Mouse (Mus musculus): ENCODE data around the gene Bloc1s4. TPM values are rescaled to one million over a fixed set of nuclear protein-coding genes. Genes with fewer than 3 reads are reported as not detected.

The Bloc1s4 gene
- total and polyA plus RNA-seq, 3 experiments, result 20.9 to 23.3 (median 21.2) TPM

- dilution Hi-C loops (cut with MboI; ENCODE audit: extremely low pct_ligation_motif_present, extremely low pct_unique_long_range_greater_than_20kb, low sequenced_read_pairs), result no loop called here
- Histone ChIP-seq H3K27ac (ENCODE audit: insufficient read depth, low read depth) (no peak overlapping the region), H3K79me2 (replicated peaks; ENCODE audit: control insufficient read depth, extremely low read depth, insufficient read depth, poor library complexity, severe bottlenecking) (no peaks in the 10 kb centered on the region), H3K4me2 (ENCODE audit: insufficient read depth, low read depth, poor library complexity, severe bottlenecking) (no peak overlapping the region), H3K4me1 (ENCODE audit: control insufficient read depth in 1 of 2, insufficient read depth in 2 of 2) (peaks cover 0 to 7% of the 10 kb centered on the region in 2 experiments; a peak in 3 of 4 replicates), H3K27me3 (replicated peaks) (peaks cover 10% of the 10 kb centered on the region), H3K9me3 (replicated peaks; ENCODE audit: low read length) (peaks cover 13% of the 10 kb centered on the region), H3K36me3 (replicated peaks in 1 of 2; ENCODE audit: control insufficient read depth in 1 of 2, insufficient read depth in 1 of 2, low read length in 1 of 2) (no peaks in the 10 kb centered on the region), H3K9ac (ENCODE audit: insufficient read depth, low read depth) (no peak overlapping the region), H3K4me3 (replicated peaks in 1 of 3; ENCODE audit: low read depth in 2 of 3, low read length in 2 of 3, poor library complexity in 1 of 3) (no peak overlapping the region)
- in situ Hi-C loops (cut with MboI; ENCODE audit: low pct_ligation_motif_present, low pct_unique_long_range_greater_than_20kb, low sequenced_read_pairs), result no loop called here
- DNase-seq (ENCODE audit: extremely low read depth), result no peak
- TF ChIP-seq MAX (IDR thresholded peaks at IDR 0.05; ENCODE audit: low read length) (no peak), MAZ (IDR thresholded peaks at IDR 0.05; ENCODE audit: low read depth, low read length) (no peak), EP300 (IDR thresholded peaks at IDR 0.05; ENCODE audit: low read length) (no peak), POLR2A (IDR thresholded peaks at IDR 0.05; ENCODE audit: low read depth, low read length) (no peak), ELF1 (IDR thresholded peaks at IDR 0.05; ENCODE audit: low read depth, low read length) (no peak), SIN3A (IDR thresholded peaks at IDR 0.05; ENCODE audit: low read length) (no peak), KAT2A (IDR thresholded peaks at IDR 0.05; ENCODE audit: insufficient replicate concordance, low read length) (no peak), BHLHE40 (IDR thresholded peaks at IDR 0.05; ENCODE audit: low read depth, low read length) (no peak), MXI1 (IDR thresholded peaks at IDR 0.05; ENCODE audit: low read depth, low read length) (no peak), ZKSCAN1 (IDR thresholded peaks at IDR 0.05; ENCODE audit: borderline replicate concordance, low read depth, low read length) (no peak), TBP (conservative IDR thresholded peaks at IDR 0.05; ENCODE audit: low read depth, low read length) (no peak), E2F4 (IDR thresholded peaks at IDR 0.05; ENCODE audit: insufficient replicate concordance, low read depth, low read length) (no peak), POLR2AphosphoS2 (IDR thresholded peaks at IDR 0.05; ENCODE audit: low read depth, low read length) (no peak), USF1 (IDR thresholded peaks at IDR 0.05; ENCODE audit: low read depth, low read length) (no peak), HCFC1 (IDR thresholded peaks at IDR 0.05; ENCODE audit: low read depth, low read length) (no peak), USF2 (conservative IDR thresholded peaks at IDR 0.05; ENCODE audit: low read depth, low read length) (no peak), TCF12 (IDR thresholded peaks at IDR 0.05; ENCODE audit: low read depth, low read length) (no peak), ZMIZ1 (IDR thresholded peaks at IDR 0.05; ENCODE audit: low read depth, low read length) (no peak)
Measured at GRCm38 (mm10) chr5:36775317-36775716, 26.9 kb upstream of the Bloc1s4 start.

- Histone ChIP-seq H3K4me3 (replicated peaks in 1 of 3; ENCODE audit: low read depth in 2 of 3, low read length in 2 of 3, poor library complexity in 1 of 3) (no peak overlapping the region), H3K4me1 (ENCODE audit: control insufficient read depth in 1 of 2, insufficient read depth in 2 of 2) (peaks cover 0 to 6% of the 10 kb centered on the region in 2 experiments; a peak in 2 of 4 replicates), H3K79me2 (replicated peaks; ENCODE audit: control insufficient read depth, extremely low read depth, insufficient read depth, poor library complexity, severe bottlenecking) (no peaks in the 10 kb centered on the region), H3K9me3 (replicated peaks; ENCODE audit: low read length) (no peaks in the 10 kb centered on the region), H3K4me2 (ENCODE audit: insufficient read depth, low read depth, poor library complexity, severe bottlenecking) (no peak overlapping the region), H3K27me3 (replicated peaks) (peaks cover 32% of the 10 kb centered on the region), H3K27ac (ENCODE audit: insufficient read depth, low read depth) (no peak overlapping the region), H3K9ac (ENCODE audit: insufficient read depth, low read depth) (no peak overlapping the region), H3K36me3 (replicated peaks in 1 of 2; ENCODE audit: control insufficient read depth in 1 of 2, insufficient read depth in 1 of 2, low read length in 1 of 2) (no peaks in the 10 kb centered on the region)
- in situ Hi-C loops (cut with MboI; ENCODE audit: low pct_ligation_motif_present, low pct_unique_long_range_greater_than_20kb, low sequenced_read_pairs) (no loop called here), dilution Hi-C loops (cut with MboI; ENCODE audit: extremely low pct_ligation_motif_present, extremely low pct_unique_long_range_greater_than_20kb, low sequenced_read_pairs) (no loop called here)
- no peak for TF ChIP-seq ETS1 (conservative IDR thresholded peaks at IDR 0.05; ENCODE audit: low read depth, low read length)
- no peak for TF ChIP-seq MYC (IDR thresholded peaks at IDR 0.05; ENCODE audit: low read depth, low read length)
- no peak for TF ChIP-seq HCFC1 (IDR thresholded peaks at IDR 0.05; ENCODE audit: low read depth, low read length)
- no peak for TF ChIP-seq POLR2A (IDR thresholded peaks at IDR 0.05; ENCODE audit: low read depth, low read length)
- TF ChIP-seq SMC3 (IDR thresholded peaks at IDR 0.05; ENCODE audit: low read depth, low read length), result no peak
- no peak for TF ChIP-seq ZNF384 (IDR thresholded peaks at IDR 0.05; ENCODE audit: low read depth, low read length)
- no peak for TF ChIP-seq POLR2AphosphoS2 (IDR thresholded peaks at IDR 0.05; ENCODE audit: low read depth, low read length)
- no peak for TF ChIP-seq EP300 (IDR thresholded peaks at IDR 0.05; ENCODE audit: low read length)
- no peak for TF ChIP-seq NRF1 (IDR thresholded peaks at IDR 0.05; ENCODE audit: low read depth, low read length)
- TF ChIP-seq TCF12 (IDR thresholded peaks at IDR 0.05; ENCODE audit: low read depth, low read length), result no peak
- TF ChIP-seq USF2 (conservative IDR thresholded peaks at IDR 0.05; ENCODE audit: low read depth, low read length), result no peak
- no peak for TF ChIP-seq TBP (conservative IDR thresholded peaks at IDR 0.05; ENCODE audit: low read depth, low read length)
- TF ChIP-seq ZMIZ1 (IDR thresholded peaks at IDR 0.05; ENCODE audit: low read depth, low read length), result no peak
- TF ChIP-seq RCOR1 (conservative IDR thresholded peaks at IDR 0.05; ENCODE audit: low read depth, low read length), result no peak
- no peak for TF ChIP-seq RAD21 (IDR thresholded peaks at IDR 0.05; ENCODE audit: low read depth, low read length)
- no peak for DNase-seq (ENCODE audit: extremely low read depth)
Measured at GRCm38 (mm10) chr5:36772586-36772985, 24.1 kb upstream of the Bloc1s4 start.
